Mouse (Mus musculus) cerebral cortex, adult 2 months (tissue): ENCODE data around the gene Arhgap31.

Source experiments
- WGBS: fragments of 180-500 bp; shearing (Covaris S2); methylation state at CpG from one replicate; pipeline ENCODE4 v1.1.7; 2018; 5-methylcytosine and 5-hydroxymethylcytosine counted together

Gene Arhgap31

DNA sequence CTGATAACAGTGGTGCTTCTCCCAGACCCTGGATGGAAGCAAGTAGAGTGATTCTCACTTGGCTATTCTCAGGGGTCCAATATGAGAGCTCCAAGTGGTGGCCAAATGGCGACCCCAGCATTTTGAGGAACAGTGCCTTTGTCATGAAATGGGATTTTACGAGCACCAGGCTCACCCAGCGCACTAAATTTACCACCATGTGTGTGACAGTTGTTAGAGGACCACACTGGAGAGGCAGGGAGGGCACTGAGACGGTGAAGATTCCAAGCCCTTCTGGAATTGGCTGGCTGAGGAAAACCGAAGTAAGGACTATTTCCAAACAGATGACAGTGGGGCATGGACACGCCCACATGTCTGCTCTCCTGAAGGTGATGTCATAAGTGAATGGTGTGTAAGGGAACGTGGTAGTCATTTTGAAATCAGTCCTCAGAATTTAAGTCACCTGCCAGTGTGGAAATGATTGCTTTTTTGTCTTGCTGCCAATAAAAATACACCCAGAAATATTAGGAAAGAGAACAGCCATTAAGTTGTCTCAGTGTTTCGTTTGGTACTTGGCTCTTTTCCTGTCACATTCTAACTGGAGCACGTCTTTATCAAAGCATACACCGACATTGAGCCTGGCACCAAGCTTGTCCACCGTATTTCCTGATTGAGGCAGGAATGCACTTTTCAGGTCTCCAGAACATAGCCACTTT is 113.9 kb downstream of the Arhgap31 start:
- 75% methylated on average over 11 of the region's 11 CpGs for WGBS

DNA sequence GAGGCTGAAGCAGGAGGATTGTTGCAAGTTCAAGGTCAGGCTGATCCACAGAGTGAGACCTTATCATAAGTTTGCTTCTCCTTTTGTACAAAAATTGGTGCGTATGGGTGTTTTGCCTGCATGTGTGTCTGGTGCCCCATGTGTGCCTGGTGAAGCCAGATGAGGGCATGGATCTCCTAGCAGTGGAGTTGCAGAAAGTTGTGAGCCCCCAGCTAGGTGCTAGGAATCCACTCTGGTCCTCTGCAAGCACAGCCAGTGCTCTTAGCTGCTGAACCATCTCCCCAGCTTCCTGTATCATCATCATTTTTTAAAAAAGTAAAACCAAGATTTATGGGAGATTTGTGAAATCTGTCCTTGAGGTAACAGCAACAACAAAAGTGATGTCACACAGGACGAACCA is 116.4 kb downstream of the Arhgap31 start:
- 96% methylated on average over 2 of the region's 2 CpGs for WGBS

DNA sequence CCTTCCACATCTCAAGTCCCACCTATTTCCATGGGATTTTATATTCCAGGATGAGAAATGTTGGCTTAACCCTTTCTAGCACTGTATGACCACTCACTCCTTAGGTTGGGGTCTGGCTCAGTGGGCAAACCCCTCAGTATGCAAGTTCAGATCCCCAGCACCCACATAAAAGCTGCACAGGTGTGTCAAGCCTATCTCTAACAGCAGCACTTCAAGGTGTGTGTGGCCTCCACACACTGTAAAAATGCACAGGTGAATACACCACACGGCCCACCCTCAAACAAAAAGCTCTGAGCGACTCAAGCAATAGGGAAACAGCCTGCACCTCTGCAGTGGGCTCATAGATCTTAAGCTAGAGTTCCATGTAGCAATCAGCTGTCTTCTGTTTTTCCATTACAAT is 117.0 kb downstream of the Arhgap31 start:
- 85% methylated on average over 2 of the region's 2 CpGs for WGBS

DNA sequence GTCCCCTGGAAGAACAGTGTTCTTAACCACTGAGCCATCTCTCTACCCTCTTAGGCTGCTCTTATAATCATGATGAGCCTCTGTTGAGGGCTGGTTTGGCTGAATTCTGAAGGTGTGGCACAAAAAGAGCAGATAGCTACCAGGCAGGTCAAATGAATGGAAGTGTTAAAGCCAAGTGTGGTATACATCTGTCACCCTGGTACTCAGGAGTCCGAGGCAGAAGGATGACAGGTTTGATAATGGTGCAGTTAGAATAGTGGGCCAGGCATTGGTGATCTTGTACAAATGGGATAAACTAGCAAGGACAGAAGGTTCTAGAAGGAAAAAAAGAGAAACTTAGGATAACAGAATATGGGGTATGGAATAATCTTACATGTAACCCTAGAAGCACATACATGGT is 118.6 kb downstream of the Arhgap31 start:
- 85% methylated on average over 1 of the region's 1 CpGs for WGBS

DNA sequence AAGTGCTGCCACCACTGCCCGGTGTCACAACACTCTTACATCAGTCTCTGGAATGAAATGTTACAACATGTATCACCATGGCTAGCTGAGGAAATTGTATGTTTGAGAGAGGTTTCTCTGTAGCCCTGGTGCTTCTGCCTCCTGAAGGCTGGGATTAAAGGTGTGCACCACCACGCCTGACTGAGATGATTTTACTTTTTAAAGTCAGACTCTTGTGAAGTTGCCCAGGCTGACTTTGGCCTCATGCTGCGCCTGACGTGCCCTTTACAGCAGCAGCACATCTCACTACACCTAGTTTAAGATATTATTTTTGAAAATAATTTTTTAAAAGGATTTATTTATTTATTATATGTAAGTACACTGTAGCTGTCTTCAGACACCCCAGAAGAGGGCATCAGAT is 120.1 kb downstream of the Arhgap31 start:
- 96% methylated on average over 4 of the region's 4 CpGs for WGBS

DNA sequence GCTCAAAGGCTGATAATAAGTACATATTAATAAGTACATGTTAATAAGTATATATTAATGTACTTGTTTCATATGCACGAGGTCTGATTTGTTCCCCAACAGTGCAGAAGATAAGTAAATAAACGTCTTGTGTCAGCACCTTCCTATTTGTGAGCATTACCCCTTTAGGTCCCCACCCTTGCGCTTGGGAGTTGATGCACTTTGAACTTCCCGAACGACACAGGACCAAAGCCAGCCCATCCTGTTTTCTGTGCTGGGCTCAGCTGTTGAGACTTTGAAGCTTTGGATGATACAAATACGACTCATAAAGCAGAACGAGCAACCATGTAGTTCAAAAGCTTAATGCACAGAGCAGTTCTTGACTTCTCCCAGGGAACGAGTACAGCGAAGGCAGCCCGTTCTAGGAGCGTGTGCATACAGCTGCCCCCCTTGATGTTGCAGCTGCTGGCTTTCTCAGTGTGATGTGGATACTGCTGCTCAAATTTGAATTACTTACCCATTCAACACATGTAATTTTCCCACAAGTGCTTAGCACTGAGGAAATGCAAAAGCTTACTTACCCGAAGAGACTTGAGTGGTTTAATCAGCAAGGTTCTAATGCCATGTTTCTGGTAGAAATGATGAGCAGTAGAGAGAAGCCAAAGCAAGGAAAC is 120.9 kb downstream of the Arhgap31 start:
- WGBS: 69% methylated on average over 12 of the region's 12 CpGs

DNA sequence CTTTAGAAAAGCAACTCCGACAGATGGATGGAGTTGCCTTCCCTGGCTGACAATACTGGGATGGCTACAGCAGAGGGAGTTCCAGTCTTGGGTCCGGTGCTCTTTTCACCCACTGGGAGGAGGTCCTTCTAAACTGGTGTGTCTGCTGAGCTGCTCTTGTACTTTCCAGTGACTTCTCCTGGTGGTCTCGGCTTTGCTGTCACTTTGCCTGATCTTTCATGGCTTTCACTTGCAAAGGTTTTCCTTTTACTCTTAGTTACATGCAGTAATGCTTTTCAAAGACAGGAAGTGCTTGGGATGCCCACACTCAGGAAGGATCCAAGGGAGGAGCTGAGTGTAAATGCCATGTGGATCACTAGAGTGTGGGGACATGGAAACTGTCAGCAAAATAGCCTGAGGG is 121.6 kb downstream of the Arhgap31 start:
- WGBS: 52% methylated on average over 3 of the region's 3 CpGs

DNA sequence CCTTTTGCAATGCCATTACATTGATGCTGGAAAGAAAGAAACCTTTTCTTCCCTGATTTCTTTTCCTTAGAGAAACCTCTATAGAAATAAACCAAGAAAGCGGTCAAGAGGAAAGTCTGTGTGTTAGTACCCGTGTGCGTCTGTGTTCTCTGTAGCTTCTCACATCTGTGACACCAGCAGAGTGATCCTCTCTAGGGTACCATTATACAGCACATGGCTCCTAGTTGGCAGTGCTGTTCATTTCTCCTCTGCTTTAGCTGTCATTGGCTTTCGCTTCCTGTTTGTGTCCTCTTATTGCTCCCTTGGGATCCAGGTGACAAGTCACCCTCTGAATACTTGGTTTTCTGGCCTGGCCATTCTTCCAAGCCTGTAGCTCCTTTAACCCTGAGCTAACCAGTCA is 125.5 kb downstream of the Arhgap31 start:
- 90% methylated on average over 4 of the region's 4 CpGs for WGBS

DNA sequence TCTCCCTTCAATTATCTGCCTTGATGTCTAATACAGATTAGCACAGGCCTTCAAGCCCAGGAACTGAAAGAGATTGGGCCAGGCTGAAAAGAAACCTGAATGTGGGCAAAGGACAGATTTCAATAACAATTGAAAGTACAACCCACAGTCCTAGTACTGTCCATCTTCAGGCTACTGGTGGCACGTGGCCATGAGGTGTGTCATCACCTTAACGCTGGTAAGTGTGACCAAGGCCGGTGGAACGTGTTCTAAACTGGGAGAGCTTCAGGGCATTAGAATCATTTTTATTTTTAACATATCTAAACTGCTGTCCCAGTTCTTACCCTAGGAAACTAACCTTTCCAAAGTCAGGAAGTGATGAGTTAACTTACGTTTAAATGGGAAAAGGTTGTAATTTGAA is 125.9 kb downstream of the Arhgap31 start:
- WGBS: 82% methylated on average over 5 of the region's 5 CpGs

DNA sequence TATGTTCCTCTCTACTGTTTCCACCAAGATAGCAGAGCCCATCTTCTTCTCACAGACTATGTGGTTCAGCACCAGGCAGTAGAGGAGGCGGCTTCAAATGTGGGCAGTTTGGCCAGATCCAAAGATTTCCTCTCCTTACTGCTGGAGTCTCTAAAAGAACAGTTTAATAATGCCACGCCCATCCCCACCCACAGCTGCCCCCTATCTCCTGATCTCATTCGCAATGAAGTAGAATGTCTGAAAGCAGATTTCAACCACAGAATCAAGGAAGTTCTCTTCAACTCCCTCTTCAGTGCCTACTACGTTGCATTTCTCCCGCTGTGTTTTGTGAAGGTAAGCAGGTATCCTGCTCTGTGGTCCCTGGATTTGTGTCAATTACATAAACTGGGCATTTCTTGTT is 127.9 kb downstream of the Arhgap31 start:
- 84% methylated on average over 5 of the region's 5 CpGs for WGBS

DNA sequence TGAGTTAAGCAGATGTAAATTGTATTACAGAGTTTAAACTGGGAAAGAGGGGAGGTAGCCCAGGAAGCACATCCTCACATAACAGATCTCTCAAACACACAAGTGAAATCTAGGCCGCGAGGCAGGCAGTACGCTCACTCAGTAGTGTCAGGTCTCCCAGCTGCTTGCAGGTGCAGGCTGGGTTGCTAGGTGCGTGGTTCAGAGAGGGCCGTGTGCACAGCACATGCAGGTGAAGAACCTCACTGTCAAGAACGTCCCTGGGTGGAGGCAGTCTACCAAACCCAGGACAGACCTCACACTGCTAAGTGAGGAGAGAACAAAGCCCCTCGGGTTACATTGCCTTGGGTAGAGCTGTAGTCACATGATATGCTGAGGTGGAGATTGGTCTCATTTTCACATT is 128.3 kb downstream of the Arhgap31 start:
- 83% methylated on average over 7 of the region's 7 CpGs for WGBS

DNA sequence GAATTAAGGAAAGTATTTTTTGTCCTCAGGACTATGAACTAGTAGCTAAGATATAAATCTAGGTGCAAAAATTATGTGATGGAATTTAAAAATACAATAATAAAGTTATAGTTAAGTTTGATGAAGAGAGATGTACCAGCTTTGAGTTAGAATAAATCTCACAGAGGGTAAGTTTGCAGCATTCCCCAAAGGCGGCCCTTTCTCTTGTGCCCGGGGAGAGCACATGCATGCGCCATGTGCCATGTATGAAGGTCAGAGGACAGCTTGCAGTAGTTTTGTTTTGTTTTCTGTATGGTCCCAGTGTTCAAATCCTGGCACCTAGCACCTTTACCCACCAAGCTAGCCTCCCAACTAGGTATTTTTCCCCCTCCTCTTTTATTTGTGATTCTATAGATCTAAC is 141.6 kb downstream of the Arhgap31 start:
- WGBS: 98% methylated on average over 3 of the region's 3 CpGs

DNA sequence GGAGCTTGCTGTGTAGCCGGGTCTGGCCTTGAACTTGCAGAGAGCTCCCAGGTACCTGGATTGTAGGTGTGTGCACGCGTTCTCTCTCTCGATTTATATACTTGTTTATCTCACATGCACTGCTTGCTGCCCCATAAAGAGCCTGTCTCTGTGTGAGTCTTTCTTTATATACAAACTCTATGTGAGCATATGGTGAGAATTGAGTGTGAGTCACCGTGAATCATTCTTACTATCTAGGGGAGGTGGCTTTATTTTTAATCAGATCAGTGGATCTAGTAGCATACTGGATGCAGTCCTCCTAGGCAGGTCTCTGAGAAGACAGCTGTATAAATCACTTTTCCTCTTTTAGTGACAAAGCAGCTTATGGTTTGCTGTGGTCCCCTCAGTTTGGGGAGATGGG is 144.9 kb downstream of the Arhgap31 start:
- 61% methylated on average over 5 of the region's 5 CpGs for WGBS

DNA sequence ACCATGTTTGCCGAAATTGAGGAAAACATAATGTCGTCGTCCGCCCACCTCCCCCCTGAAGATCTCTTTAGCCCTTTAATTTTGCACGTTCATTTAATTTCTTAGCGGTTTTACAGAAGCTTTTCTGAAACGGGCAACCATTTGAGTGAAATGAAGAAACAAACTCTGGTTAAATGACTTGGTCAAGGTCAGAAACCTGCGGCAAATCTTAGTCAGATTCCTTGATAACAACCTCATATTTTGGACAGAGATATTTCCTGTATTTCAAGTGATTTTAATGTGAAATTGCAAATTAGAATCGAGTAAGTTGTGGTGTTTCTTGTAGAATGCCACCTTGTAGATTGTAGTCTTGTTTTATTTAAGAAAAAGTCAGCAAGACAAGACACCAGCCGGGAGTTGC is 149.6 kb downstream of the Arhgap31 start:
- WGBS: 27% methylated on average over 10 of the region's 10 CpGs

DNA sequence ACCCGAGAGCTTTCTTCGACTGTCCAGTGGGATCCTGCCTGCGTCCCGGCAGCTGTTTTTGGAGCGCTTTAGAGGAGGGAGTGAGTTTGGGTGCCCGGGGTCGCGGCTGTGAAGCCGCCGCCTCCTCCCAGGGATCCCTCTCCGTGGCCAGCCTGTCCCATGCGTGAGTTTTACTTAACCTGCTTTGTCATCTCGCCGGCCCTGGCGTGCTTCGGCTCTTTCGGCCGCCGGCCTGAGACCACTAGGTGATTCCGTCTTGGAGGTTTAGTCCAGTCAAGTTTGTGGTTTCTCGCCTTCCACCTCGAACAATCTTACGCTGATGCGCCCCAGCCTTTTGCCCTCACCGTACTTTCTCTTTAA is 150.1 kb downstream of the Arhgap31 start:
- under 1% methylated on average over 25 of the region's 25 CpGs for WGBS

DNA sequence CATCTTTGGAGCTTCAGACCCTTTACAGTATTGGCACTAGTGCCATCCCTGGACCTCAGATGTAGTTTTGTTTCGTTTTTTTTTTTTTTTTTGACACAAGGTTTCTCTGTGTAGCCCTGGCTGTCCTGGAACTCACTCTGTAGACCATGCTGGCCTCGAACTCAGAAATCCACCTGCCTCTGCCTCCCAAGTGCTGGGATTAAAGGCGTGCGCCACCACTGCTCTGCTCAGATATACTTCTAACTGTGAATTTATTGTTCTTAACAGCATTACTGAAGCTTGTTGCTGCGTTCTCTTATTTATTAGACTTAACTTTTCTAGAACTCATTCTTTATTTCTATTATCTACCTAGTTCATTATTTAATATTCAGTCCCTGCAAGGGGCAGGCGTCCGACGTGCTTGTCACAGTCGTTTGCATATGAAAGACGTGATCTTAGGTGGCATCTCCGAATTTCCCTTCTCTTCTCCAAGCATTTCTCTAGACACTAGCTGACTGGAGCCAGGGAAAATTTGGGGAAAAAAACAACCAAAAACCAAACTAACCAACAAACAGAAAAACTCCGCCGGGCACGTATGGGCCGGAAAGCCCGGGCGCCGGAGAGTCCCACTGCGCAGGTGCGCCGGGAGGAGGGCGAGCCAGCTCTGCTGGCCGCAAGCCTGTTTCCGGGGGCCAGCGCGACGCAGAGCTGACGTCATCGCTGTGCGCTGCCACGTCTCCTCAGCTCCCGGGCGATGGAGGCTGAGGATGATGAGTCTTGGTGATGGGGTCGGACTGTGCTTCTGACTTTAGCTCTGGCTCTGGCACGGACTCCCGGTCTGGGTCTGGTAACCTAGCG is 150.7 kb downstream of the Arhgap31 start:
- 6% methylated on average over 37 of the region's 37 CpGs for WGBS

DNA sequence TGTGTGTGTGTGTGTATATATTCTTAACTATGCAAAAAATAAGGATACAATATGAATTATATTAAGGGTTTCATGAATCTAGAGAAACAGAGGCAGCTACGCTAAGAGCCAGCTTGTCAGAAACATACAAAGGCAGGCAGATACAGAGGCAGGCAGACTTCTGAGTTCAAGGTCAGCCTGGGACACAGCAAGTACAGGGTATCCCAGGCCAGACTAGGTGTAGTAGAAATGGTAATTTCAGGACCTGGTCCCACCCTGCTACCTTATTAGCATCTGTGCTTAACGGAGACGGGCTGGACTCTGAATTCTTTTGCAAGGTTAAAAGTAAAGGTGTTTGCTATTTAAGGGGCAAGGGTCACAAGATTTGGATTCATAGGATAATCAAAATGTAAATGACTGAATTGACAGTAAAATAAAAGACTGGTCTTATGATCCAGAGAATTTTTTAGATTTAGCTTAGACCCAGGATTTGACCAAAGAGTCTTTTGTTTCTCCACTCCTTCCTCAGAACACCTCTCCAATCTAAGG is 154.8 kb downstream of the Arhgap31 start, which contains the start of gene Tmem39a:
Gene Tmem39a, plus strand, starts transcription at position 478 of the 528 bp plus-strand sequence.
- 81% methylated on average over 3 of the region's 3 CpGs for whole genome bisulfite sequencing

DNA sequence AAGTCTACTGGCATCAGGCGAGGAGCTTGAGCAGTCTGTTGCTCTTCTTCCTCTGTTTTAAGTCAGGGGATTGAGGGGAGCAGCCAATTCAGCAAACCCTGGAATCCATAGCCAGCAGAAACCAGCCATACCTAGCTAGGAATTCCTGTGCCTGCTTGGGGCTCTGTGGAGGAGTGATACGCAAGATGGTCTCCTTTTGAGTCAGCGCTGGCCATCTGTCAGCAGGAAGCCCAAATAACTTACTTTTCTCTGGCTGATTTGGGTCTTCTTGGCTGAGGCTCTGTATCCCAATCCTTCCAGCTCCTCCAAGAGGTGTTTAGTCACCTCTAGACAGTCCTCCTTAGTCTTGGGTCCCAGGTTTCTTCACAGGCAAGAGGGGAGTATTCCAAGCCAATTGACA is 157.1 kb downstream of the Arhgap31 start:
- WGBS: 66% methylated on average over 3 of the region's 3 CpGs

DNA sequence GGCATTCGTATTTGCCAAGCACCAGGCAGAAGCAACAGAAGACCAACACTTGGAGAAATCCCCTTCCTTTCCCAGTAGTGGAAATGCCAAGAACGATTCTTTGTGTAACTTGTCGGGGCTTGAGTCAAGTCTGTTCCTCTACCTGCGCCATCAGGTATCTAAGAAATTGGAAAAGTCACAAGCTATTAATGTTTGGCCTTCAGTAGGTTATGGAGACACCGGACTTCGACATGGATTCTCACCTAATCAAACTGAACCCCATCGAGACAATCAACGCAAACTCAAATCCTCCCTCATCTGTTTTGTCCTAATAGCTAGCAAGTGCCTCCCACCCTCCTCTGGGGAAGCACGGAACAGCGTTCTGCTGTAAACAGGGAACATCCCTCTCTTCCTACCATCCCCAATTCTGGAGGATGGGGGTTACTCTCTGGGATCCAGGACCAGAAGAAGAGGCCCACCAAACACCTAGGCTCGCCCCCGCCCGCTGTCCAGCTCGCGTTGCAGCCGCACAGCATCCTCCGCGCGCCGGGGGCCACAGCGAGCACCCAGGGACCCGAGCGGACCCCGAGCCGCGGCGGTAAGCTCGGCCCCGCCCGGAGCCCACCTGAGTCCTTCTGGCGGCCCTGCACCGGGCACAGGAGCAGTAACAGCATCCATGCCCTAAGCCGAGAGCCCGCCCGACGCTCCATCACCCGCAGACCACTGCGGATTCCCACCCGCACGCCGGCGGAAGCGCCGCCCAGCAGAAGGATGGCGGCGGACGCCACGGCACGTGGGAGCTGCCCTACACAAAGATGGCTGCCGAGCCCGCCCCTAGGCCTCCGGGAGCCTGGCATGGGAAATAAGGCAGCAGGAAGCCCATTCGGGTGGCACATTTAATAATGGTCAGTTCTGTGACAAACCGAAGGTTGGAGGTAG is 163.3 kb downstream of the Arhgap31 start, which contains the start of gene Poglut1:
Gene Poglut1, minus strand, starts transcription at position 780 of the 918 bp plus-strand sequence.
- under 1% methylated on average over 54 of the region's 54 CpGs for WGBS
